Mouse (Mus musculus): ENCODE measurements at regions not wholly inside any gene's neighbourhood (a gene's known extent, or its start where the extent isn't known, plus 50 kb on each side); places are given as distances from the start of the nearest gene placed in this dataset.

- no peaks in the 10 kb centered on the region for H3K4me1 ChIP-seq (ENCODE audit: control insufficient read depth, insufficient read depth, low read length)
Observed at GRCm38 (mm10) chr11:19111916-19112575, 93.3 kb upstream of the Meis1 start.

GRCm38 (mm10) chr11:19117121-19117520 lies 98.3 kb upstream of the Meis1 start:
- Histone ChIP-seq H3K4me1 (ENCODE audit: control insufficient read depth, insufficient read depth, low read length) (no peaks in the 10 kb centered on the region), H3K27ac (ENCODE audit: insufficient read depth, low read depth, low read length) (no peak overlapping the region), H3K4me3 (ENCODE audit: insufficient read depth, low read length) (no peak overlapping the region)
- no peak for TF ChIP-seq POLR2A (IDR thresholded peaks at IDR 0.05; ENCODE audit: borderline replicate concordance, low read depth, low read length)

More at GRCm38 (mm10) chr11:19111916-19112575, 93.3 kb upstream of the Meis1 start:
- Histone ChIP-seq H3K27ac (ENCODE audit: insufficient read depth, low read depth, low read length) (no peak overlapping the region), H3K4me3 (ENCODE audit: insufficient read depth, low read length) (no peak overlapping the region)
- TF ChIP-seq CTCF (IDR thresholded peaks at IDR 0.05; ENCODE audit: low read depth, low read length): no peak
- no peak for TF ChIP-seq POLR2A (IDR thresholded peaks at IDR 0.05; ENCODE audit: borderline replicate concordance, low read depth, low read length)

DNA sequence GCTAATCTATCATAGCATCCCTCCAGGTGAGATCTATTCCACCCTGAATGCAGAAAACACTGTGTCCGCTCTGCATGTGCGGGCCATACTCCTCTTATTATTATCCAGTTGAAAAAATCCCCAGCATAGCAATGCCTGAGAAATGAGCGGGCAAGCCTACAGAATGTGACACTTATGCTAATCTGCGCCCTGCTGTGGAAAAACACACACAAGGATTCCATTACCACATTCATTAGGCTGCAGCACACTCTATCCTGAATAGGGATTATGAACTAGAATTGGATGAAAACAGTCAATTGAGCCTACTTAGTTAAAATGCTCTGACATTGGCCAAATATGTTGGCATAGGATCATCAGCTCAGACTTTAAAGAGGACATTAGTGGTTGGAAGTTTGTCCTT lies 99.5 kb upstream of the Meis1 start:
- H3K4me3 ChIP-seq (ENCODE audit: insufficient read depth, low read length): no peak overlapping the region
- no peak overlapping the region for H3K27ac ChIP-seq (ENCODE audit: insufficient read depth, low read depth, low read length)
- TF ChIP-seq POLR2A (IDR thresholded peaks at IDR 0.05; ENCODE audit: borderline replicate concordance, low read depth, low read length) (no peak), CTCF (IDR thresholded peaks at IDR 0.05; ENCODE audit: low read depth, low read length) (no peak)
- H3K4me1 ChIP-seq (ENCODE audit: control insufficient read depth, insufficient read depth, low read length): no peaks in the 10 kb centered on the region

- TF ChIP-seq CTCF (IDR thresholded peaks at IDR 0.05; ENCODE audit: low read depth, low read length) (no peak), POLR2A (IDR thresholded peaks at IDR 0.05; ENCODE audit: borderline replicate concordance, low read depth, low read length) (no peak)
- no peak overlapping the region for H3K27ac ChIP-seq (ENCODE audit: insufficient read depth, low read depth, low read length)
- H3K4me1 ChIP-seq (ENCODE audit: control insufficient read depth, insufficient read depth, low read length): no peaks in the 10 kb centered on the region
Observed at GRCm38 (mm10) chr11:19119927-19120827, 101.4 kb upstream of the Meis1 start.

DNA sequence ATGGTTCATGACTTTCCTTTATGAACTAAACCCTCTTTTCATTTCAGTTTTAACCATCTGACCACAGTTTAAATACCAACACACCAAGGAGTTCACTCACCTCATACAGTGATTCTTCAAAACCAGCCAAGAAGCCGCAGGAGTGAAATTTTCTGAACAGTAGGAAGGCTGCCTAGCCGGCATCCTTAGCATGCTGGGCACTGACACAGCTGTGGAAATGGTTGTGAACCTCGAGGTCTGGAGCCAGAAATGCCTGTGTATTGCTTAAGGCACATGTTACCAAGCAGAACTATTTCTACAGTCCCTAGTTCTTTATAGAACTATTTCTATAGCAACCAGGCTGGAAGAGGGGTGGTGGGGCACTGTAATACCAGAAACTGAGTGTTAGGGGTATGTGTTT lies 102.1 kb upstream of the Meis1 start:
- TF ChIP-seq CTCF (IDR thresholded peaks at IDR 0.05; ENCODE audit: low read depth, low read length) (no peak), POLR2A (IDR thresholded peaks at IDR 0.05; ENCODE audit: borderline replicate concordance, low read depth, low read length) (no peak)

More at GRCm38 (mm10) chr11:19119927-19120827, 101.4 kb upstream of the Meis1 start:
- H3K4me3 ChIP-seq (ENCODE audit: insufficient read depth, low read length): no peak overlapping the region

GRCm38 (mm10) chr11:19135375-19136050 lies 116.7 kb upstream of the Meis1 start:
- no peaks in the 10 kb centered on the region for H3K4me1 ChIP-seq (ENCODE audit: control insufficient read depth, insufficient read depth, low read length)
- H3K27ac ChIP-seq (ENCODE audit: insufficient read depth, low read depth, low read length): no peak overlapping the region
- TF ChIP-seq CTCF (IDR thresholded peaks at IDR 0.05; ENCODE audit: low read depth, low read length) (no peak), POLR2A (IDR thresholded peaks at IDR 0.05; ENCODE audit: borderline replicate concordance, low read depth, low read length) (no peak)
- H3K4me3 ChIP-seq (ENCODE audit: insufficient read depth, low read length): no peak overlapping the region

More for the DNA sequence above, 102.1 kb upstream of the Meis1 start:
- Histone ChIP-seq H3K4me1 (ENCODE audit: control insufficient read depth, insufficient read depth, low read length) (no peaks in the 10 kb centered on the region), H3K4me3 (ENCODE audit: insufficient read depth, low read length) (no peak overlapping the region), H3K27ac (ENCODE audit: insufficient read depth, low read depth, low read length) (no peak overlapping the region)

DNA sequence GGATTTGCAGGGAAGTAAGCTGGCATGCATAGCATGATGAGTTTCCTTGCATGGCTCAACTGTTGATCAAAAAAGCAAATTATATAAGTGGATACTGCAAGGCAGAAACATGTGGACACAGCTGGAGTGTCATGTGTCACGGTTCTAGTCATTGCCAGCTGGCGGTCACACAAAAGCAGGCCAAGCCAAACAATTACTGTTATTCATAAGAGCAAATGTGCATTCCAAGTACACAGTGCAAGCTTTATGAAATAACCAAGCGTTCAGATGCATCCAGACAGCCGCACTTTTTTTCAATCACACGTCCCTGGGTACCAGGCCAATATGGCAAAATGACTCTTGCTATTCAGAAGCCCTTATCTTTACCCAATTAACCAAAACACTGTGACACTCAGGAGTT lies 119.6 kb upstream of the Meis1 start:
- TF ChIP-seq CTCF (IDR thresholded peaks at IDR 0.05; ENCODE audit: low read depth, low read length) (no peak), POLR2A (IDR thresholded peaks at IDR 0.05; ENCODE audit: borderline replicate concordance, low read depth, low read length) (no peak)
- Histone ChIP-seq H3K4me3 (ENCODE audit: insufficient read depth, low read length) (no peak overlapping the region), H3K4me1 (ENCODE audit: control insufficient read depth, insufficient read depth, low read length) (no peaks in the 10 kb centered on the region), H3K27ac (ENCODE audit: insufficient read depth, low read depth, low read length) (no peak overlapping the region)

GRCm38 (mm10) chr11:19138831-19139230 lies 120.0 kb upstream of the Meis1 start:
- H3K27ac ChIP-seq (ENCODE audit: insufficient read depth, low read depth, low read length): no peak overlapping the region
- no peak for TF ChIP-seq CTCF (IDR thresholded peaks at IDR 0.05; ENCODE audit: low read depth, low read length)
- no peak for TF ChIP-seq POLR2A (IDR thresholded peaks at IDR 0.05; ENCODE audit: borderline replicate concordance, low read depth, low read length)
- no peaks in the 10 kb centered on the region for H3K4me1 ChIP-seq (ENCODE audit: control insufficient read depth, insufficient read depth, low read length)
- no peak overlapping the region for H3K4me3 ChIP-seq (ENCODE audit: insufficient read depth, low read length)

GRCm38 (mm10) chr11:19143267-19144000 lies 124.6 kb upstream of the Meis1 start:
- Histone ChIP-seq H3K4me1 (ENCODE audit: control insufficient read depth, insufficient read depth, low read length) (no peaks in the 10 kb centered on the region), H3K27ac (ENCODE audit: insufficient read depth, low read depth, low read length) (no peak overlapping the region), H3K4me3 (ENCODE audit: insufficient read depth, low read length) (no peak overlapping the region)
- TF ChIP-seq CTCF (IDR thresholded peaks at IDR 0.05; ENCODE audit: low read depth, low read length) (no peak), POLR2A (IDR thresholded peaks at IDR 0.05; ENCODE audit: borderline replicate concordance, low read depth, low read length) (no peak)

All from bone marrow macrophage, adult 2 months (primary cell).